Mouse (Mus musculus): ENCODE measurements around the gene Tmem206. TPM values are rescaled to one million over a fixed set of nuclear protein-coding genes. Genes with fewer than 3 reads are reported as not detected.

Gene Tmem206
- polyA plus RNA-seq (2012; rRNA removed) = 30.8 and 31.4 TPM in 2 replicates

DNA sequence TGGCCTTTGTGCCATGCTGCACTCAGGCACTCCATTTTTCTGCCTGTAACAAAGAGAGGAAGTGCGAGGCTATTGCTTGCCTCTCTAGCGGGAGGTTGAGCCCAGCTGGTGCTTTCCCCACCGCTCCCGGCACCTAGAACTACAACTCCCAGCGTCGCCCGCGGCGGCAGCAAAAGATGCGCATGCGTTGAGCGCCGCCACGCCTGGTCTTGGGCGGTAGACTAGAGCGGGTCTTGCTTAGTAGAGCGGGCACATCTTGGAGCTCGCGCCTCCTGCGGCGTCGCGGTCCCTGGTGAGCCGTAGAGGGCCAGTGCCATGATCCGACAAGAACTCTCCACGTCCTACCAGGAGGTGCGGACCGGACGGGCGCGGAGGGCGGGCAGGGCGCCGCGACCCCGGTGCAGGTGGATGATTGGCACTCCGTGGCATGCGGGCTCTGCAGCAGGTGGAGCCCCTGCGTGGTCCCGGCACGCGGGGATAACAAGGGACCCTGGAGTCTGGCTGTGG, at the start of gene Tmem206:
Gene Tmem206 (plus strand): TSS at position 187 of the 507 bp plus-strand sequence.

DNA sequence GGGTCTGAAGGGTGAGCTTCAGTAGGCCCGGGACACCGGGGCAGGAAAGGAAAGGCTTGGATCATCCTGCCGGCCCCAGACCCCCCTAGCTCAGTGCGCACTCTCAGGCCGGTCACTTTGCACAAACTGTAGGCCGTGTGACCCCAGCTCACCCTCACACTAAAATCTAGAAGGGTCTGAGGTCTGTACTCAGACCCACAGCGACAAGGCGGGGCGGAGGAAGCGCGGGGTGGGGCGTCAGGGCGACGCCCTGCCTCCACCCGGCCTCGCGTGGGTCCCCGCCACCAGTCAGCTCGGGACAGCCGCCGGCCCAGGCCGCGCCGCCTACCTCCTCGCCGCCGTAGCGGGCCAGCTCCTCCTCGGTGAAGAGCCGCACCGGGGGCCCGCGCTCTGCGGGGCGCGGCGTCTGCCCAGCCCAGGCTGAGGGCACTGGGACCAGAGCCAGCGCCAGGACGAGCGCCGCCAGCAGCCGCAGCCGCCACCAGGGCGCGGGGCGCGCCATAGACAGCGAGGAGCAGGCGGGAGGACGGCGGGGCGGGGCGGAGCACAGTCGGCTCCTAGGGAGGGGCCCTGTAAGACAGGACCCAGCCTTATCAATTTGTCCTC, 8.0 kb upstream of the Tmem206 start, which contains the start of gene Nenf:
Gene Nenf (minus strand): TSS at position 604 of the 606 bp plus-strand sequence.

Other genes with a start within 250 kb of the Tmem206 start
- 1.4 and 2.0 TPM in 2 replicates for gene Batf3, start 228.1 kb upstream of the Tmem206 start, polyA plus RNA-seq (2012; rRNA removed)
- not detected in 2 replicates for gene Fam71a, start 161.1 kb upstream of the Tmem206 start, polyA plus RNA-seq (2012; rRNA removed)
- 1.3 and 1.5 TPM in 2 replicates for gene Atf3, start 107.9 kb upstream of the Tmem206 start, polyA plus RNA-seq (2012; rRNA removed)
- gene Nenf, start 7.7 kb upstream of the Tmem206 start, polyA plus RNA-seq (2012; rRNA removed) = 186 and 194 TPM in 2 replicates
- gene Ppp2r5a, start 77.4 kb downstream of the Tmem206 start, polyA plus RNA-seq (2012; rRNA removed) = 19.7 and 20.7 TPM in 2 replicates
- 3.3 and 4.0 TPM in 2 replicates for gene Dtl, start 249.6 kb downstream of the Tmem206 start, polyA plus RNA-seq (2012; rRNA removed)
- 32.9 and 35.3 TPM in 2 replicates for gene Ints7, start 249.7 kb downstream of the Tmem206 start, polyA plus RNA-seq (2012; rRNA removed)